Mouse (Mus musculus) brain, embryonic 14.5 days (tissue): ENCODE measurements around the gene Lypd5.

Experiments
- CTCF ChIP-seq: fragments of 200-500 bp; IDR thresholded peaks from 2 replicates; pipeline ENCODE4 v1.5.1; 2012; ENCODE audit warnings: inconsistent platforms, mild to moderate bottlenecking, moderate library complexity, borderline replicate concordance; ENCODE audit not compliant: insufficient read depth, insufficient read length; ENCODE audit errors: extremely low read depth
- POLR2A ChIP-seq: fragments of 200-500 bp; IDR thresholded peaks from 2 replicates; pipeline ENCODE4 v1.6.1; 2012; ENCODE audit warnings: mild to moderate bottlenecking, inconsistent platforms, borderline replicate concordance; ENCODE audit not compliant: poor library complexity, insufficient read depth, insufficient read length, severe bottlenecking; ENCODE audit errors: extremely low read depth

- TF ChIP-seq CTCF (peak; percentile 30; the same call in 1 of the 2 replicates), POLR2A (no peak)
These were observed 10.8 kb upstream of the Lypd5 start for GRCm38 (mm10) chr7:24338241-24338640.
